Mouse (Mus musculus) spleen, postnatal 4 days (tissue): ENCODE results near the gene Spata45.
"Not testable (repeated sequence)": the region's sequence is repeated elsewhere in the genome, so short reads cannot be mapped to it uniquely, and the experiment has no call there.

ENCODE experiments used
- DNase-seq, 2 experiments: peaks; one replicate each; pipeline ENCODE4 v3.0.0; 2022; ENCODE audit warnings: low spot score in 2 of 2

Spata45 gene

DNA sequence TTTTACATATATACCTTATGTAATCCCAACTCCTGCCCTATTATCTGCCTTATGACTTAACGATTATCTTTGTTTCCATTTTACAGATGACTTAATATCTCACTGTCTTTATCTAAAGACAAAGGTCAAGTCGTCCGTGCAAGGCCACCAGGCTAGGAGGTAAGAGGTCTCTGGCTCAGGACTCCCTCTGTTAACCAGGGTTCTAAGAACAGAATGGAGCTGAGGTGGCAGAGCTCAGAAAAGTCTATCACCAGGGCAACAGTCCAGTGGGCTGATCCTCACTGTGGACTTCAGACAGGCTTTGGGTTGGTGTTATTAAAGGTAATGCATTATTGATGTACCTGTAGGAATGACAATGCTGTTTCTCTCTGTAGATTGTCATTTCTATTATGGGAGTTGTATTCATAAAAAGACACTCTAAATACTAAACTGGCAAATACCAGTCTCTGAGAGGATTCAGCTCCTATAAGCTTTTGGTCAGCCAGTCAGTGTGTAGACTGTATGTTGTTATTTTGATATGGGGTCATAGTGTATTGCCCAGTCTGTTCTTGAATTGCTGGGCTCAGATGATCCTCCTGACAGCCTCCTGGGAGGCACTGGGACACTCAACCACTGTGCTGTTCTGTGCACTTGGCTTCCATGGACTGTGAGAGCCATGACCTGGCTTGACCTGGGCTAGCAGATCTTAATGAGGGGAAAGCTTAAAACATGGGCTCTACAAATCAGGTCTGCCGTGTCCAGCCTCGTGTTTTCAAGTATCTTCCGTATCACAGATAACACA, at the start of gene Spata45:
Gene Spata45 (plus strand): TSS at position 86 of the 781 bp plus-strand sequence.
- DNase-seq = no peak

DNA sequence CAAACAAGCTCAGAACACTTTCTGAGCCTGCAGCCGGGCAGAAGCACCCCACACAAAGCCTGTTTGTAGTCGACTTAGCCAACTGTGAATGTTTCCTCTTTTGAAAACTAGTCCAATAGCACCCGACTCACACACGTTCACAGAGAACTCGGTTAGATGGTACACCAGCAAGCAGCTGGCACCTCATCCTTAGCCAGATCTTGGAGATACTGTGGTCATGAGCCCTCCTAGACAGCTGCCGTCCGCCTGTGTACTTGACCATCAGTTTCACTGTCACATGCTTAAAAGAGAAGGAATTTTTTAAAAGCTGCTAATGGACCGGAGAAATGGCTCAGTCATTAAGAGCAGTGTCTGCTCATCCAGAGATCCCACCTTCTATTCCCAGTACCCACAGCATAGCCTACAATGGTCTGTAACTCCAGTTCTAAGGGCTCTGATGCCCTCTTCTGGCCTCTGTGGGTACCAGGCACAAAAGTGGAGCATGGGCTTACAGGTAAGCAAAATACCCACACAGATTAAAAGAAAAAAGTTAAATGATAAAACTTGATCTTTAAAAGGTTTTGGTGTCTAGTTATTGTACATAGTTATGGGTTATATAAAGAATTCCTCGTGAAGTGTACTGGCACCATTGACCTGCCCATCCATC, 46.9 kb upstream of the Spata45 start:
- DNase-seq = no peak

DNA sequence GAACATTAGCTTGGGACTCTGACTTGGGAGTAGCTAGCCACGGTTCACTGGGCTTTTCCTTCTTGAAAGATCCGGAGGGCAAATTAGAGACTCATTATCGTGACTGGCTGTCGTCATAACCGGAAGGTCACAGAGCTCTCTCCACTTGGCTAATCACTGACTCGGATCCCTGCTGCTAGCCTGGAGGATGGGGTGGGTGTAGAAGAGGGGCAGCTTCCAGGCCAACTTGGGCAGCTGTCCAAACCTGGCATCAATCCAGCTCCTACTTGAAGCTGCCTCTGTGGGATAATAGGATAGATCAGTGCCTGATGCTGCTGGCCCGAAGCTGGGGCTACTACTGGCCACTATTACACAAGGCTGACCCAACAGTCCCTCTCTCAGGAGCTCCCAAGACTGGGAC, 40.9 kb upstream of the Spata45 start:
- peak in 1 of 2 experiments; percentile 19 for DNase-seq

DNA sequence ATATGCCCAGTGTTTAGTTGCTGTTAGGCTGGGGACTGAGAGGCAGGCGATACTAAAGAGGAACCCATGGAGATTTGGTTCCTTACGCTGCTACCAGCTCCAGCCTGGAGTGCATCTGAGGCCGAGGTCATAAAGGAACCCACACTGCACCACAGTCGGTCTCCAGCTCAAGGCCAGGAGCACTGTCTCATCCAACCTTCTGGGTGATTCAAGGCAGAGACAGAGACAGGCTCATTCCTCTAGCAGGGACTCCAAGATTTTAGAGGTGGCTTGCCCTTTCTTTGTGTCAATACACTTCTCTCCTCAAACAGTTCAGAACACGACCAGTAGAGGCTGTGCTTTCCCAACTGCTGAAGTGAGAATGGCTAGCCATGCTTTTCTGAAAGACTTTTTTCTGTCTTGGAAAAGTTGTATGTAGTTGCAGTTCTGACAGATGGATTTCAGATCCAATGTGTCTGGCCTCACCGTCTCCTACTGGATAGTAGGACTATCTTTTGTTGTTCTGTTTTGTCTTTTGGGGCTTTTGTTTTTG, 40.0 kb upstream of the Spata45 start:
- no peak for DNase-seq

DNA sequence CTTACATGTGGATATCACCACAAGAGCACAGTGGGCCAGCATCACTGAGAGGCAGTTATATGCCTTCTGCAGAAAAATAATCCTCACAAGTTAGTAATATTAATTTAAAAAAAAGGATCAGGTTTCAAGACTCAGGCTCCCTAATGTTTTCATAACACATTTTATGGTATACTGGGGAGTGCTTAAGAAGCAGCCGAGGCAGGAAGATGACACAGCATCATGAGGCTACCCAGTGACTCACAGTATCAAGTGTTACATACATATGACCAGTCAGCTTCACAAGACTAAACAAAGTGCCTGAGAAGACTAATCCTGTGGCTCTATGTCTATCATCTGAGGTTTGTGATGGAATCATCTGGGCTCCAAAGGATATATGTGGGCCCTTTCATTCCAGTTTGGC, 38.4 kb upstream of the Spata45 start:
- DNase-seq = no peak

DNA sequence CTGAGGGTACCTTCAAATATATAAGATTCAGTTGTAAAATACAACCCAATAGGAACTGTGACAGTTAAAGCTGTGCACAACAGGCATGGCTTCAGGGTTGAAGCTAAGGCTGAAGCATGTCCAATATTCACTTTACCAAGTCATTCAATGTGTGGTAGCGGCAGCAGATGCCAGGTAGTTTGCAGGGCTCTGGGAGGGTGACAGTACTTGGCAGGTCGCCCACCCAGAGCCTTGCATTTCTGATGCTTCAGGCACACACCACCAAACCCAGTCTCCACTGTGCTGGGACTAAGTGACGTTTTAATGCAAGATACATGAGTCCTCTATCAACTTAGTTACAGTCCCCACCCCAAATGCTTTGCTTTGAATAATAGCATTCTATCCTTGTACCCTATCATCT, 35.8 kb upstream of the Spata45 start:
- DNase-seq = peak in 1 of 2 experiments; percentile 44

DNA sequence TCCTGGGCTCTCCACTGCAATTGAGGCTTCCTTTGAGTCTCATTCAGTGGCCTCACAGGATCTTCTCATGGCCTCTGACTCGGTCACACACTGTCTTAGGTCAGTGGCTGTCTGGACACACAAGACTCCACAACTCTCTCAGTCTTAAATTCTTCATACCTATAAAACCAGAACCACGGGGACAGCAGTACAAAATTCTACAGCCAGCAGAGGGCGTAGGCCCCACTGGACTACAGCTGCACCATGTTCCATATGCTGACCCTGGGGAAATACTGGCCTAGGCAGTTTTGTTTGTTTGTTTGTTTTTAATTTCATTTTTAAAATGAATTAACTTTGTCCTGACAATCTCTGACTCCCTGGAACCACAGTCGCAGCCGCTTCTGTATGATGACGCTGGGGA, 34.2 kb upstream of the Spata45 start:
- DNase-seq = peak in 1 of 2 experiments; percentile 53

DNA sequence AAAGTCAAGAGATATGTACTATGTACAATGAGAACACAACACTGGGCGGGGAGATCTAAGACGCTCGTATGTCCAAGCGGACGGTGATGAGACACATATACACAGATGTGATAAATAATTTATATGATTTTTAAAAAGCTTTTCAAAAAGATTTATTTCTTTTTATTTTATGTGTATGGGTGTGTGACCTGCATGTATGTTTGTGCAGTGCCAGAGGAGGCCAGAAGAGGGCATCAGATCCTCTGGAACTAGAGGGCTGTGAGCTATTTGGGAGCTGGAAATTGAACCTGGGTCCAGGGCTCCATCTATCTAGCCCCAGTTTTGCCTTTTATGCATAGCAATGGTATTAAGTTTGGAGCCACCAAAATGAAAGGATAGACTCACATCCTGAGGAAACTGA, 27.7 kb upstream of the Spata45 start:
- peak in 1 of 2 experiments; percentile 54 for DNase-seq

DNA sequence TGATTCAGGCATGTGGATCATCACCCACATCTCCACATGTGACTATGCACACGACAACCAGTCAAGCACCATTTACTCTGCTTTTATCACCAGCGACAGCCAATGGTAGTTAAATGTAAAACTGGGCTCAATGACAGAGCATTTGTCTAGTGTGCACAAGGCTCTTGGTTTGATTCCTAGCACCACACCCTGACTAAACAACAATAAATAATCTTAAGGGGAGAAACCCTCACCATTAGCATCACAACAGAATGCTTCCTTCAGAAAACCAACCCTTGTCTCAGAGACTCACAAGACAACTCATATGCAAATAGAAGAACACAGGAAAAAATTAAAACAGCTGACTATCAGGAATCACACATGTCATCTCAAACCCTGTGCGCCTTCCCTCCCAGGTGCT, 22.2 kb upstream of the Spata45 start:
- DNase-seq = no peak

DNA sequence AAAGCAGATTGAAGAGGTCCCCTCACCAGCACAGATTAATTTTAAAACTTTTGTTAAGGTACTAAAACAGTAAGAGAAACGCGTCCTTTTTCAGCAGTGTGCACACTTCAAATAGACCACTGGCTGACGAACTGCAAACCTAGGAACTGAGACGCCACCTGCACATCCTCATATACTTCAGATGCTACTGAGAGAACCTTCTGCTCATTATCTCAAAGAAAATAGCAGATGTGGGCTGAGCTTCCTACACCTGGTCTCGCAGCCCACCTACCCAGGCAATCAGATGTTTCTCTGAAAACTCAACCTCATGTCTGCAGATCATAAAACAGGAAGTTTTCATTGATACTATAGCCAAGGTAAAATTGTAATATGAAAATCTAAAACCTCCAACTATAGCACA, 16.6 kb upstream of the Spata45 start:
- DNase-seq = no peak

DNA sequence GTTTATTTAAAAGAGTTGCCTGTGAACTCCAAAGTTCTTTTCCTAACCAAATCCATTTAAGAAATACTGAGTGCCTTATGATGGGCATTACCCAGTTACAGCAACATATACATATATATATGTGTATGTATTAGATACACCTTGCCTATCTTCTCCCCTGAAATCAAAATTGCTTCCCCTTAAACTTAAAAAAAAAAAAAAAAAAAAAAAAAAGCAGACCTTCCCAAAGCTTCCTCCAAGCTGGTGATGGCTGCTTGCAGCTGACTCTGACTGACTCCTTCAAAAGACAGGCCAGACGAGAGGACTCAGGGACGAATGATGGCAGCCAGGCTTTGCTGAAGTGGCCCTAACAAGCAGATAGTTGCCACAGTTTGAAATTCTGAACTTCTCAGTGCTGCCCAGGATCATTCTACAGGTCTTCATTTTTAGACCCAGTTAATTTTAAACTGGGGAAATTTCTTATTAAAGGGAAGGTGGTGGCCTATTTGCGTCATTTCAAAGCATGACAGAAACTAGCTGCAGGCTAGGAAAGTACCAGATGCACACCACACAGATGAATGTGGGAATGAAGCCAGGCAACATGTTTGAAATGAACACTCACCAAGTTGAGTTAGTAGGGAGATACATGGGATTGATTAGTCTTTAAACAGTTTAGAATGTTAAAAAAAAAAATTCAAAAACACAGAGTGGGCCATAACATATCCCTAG, 16.1 kb upstream of the Spata45 start:
- no peak for DNase-seq

DNA sequence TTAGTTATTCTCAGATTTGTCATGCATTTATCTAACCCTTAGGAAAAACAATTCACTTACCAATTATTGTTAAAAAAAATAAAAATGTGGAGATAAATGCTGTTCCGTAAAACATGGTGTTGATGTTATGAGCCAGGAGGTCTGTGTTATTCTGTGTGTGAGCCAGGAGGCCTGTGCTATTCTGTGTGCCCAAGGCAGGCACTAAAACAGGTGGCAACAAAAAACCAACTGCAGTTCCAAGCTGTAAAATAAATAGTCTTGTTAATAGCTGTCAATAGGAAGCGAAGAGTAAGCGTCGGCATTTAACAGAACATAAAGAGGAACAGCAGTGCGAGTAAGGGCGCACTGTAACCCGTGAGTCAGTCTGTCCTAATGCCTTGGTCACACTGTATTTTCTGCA, 15.4 kb upstream of the Spata45 start:
- DNase-seq = no peak

DNA sequence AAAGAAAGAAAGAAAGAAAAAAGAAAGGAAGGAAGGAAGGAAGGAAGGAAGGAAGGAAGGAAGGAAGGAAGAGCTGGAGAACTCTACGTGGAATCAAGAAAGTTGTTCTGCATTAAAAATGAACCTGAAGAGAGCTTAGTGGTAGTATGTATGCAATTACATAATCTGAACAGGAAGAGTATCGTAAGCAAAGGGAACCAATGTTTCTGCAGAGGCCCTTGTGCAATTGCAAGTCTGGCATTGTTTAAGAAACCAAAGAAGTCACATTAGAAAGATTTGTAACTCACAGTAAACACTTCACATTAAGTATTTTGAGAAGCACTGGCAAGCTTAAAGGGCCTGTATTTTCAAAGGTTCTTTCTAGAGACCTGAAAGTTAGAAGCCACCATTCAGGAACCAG, 13.3 kb upstream of the Spata45 start:
- no peak for DNase-seq

DNA sequence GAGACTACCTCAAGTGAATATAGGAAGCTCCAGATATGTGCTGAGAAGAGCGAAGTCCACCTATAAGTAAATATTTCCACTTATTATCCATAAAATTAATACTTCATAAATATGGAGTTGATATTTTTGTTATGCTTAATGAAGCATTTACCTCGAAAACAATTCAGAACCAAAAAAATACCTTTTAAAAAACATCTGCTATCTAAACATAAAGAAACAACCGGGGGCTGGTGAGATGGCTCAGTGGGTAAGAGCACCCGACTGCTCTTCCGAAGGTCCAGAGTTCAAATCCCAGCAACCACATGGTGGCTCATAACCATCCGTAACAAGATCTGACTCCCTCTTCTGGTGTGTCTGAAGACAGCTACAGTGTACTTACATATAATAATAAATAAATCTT, 12.6 kb upstream of the Spata45 start:
- DNase-seq = not testable (repeated sequence)

DNA sequence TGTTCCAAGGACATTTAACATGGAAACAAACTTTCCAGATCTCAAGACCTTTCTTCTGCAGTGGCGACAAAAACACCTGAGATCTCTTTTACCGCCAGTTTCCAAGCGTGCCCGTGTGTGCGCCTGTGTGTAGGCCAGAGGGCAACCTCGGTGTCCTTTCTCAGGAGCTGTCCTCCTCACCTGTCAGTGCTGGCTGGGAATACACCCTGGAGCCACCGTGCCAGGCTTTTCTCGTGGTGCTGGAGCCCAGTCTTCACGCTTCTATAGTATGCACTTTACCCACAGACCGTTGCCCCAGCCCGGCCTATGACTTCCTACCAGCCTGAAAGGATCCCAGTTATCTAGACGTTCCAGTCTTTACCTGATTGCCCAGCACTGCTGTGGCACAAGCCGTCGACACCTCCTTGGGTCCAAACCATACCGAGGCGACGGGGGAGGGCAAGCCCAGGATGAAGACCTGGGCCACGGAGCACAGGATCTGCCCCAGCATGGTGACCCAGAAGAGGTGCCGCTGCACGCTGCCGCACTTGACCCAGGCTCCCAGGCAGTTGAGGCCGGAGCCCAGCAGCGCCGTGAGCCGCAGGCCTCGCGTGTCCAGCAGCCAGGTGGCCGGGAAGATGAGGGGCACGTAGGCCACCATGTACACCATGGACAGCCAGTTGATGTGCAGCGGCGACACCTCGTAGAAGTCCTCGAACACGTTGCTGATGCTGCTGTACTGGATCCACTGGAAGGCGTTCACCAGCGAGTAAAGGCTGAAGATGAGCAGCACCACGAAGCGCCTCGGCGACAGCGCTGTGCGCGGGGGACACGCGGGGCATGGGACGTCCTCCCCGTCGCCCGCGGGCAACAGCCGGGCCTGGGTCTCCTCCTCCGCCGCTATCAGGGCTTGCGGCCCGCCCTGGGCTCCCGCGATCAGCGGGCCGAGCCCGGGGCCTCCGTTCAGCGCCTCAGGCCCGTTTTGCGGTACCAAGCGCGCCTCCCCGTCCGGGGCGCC, 11.1 kb upstream of the Spata45 start:
- DNase-seq = peak in 1 of 2 experiments; percentile 74

DNA sequence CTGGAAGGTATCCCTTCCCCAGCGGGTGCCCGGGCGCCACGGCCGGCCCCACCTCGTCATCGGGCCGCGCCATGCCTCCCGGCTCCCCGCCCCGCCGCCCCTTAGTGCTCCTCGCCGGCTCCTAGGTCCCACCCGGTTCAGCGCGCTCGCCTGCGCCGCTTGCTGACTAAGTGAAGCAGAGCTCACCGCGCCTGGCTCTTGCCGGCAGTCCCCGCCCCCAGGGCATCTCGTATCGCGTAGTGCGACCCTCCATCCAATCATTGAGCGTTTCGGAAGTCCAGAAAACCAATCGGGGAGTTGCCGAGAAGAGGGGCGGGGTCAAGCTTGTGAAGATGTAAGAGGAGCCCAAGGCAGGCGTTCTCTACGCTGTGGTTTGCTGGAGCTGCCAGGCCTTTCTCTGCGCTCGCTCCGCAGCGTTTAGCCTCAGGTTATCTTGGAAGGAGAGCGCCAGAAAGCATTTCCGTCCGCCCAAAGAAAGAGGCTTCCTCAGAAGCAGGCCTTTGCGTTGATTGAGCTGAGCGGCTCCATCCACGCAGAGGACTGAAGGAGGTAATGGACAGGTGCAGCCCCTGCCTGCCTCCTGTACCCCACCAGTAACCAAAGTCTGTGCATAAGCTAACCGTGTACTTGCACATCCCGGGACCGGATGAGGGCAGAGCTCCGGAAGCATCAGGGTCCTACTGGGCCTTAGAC, 10.3 kb upstream of the Spata45 start, which contains the start of gene Flvcr1:
Gene Flvcr1 (minus strand): TSS at position 138 of the 693 bp plus-strand sequence.
- DNase-seq = peak; percentile 98

DNA sequence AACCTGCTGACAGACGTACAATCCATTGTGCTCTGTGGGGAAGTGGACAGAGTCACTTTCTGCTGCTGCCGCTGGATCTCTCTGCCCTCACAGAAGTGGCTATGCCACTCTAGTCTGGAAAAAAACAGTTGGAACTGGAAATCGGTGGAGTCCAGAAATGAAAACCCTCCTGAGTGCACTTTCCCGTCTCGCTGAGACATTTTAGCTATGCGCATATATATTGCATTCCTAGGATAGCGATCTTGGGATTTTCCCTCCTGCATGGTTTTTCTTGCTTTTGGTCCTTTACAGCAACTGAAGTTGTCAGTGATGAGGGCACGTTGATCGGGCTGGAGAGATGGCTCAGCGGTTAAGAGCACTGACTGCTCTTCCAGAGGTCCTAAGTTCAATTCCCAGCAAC, 6.3 kb upstream of the Spata45 start:
- DNase-seq = no peak

DNA sequence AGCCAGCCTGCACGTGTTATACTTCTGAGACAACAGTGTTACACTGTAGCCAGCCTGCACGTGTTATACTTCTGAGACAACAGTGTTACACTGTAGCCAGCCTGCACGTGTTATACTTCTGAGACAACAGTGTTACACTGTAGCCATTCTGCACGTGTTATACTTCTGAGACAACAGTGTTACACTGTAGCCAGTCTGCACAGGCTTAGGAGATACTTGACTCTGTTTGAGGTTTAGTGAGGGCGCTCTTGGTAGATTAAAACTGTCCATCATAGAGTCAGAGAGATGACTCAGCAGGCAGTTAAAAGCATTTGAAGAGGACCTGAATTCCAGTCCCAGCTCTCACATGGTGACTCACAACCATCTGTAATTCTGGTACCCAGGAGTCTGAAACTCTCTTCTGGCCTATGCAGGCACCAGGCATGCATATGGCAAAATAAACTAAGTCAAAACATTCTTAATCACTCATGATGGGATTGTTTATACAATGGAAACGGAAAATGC, 5.5 kb upstream of the Spata45 start:
- not testable (repeated sequence) for DNase-seq

DNA sequence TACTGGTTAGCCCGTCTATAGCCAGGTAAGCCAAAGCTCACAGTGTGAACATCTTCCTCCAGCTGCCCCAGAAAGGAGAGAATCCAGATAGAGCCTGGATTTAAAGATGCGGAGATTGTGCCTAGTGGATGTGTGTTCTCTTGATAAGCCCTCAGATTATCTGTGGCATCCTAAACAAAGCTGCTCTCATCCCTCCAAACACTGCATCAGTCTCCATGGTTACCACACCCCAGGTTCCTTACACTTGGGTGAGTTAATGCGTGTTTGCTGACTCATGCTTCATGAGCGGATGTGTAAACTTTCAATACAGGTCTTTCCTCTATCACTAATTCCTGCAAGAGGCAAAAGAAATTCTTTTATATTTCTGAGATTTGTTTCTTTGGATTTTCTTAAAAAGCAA, 790 bp upstream of the Spata45 start:
- DNase-seq = no peak

DNA sequence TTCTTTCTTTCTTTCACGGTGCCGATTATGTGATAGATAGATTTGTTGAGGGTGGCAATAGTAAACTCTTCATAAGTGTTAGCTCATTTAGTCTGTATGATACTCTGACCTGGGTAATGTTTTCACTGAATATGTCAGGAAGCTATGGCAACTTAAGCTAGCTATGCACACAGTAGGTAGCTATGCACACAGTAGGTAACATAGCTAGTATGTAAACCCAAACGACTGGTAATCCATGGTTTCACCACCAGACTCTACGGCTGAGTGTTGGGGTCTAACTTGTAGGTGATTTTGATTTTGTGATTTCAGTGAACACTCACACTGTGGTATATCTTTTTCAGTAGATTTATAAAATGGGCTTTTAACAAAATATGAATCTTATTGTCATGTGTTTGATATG, 1.6 kb downstream of the Spata45 start:
- DNase-seq = no peak
